Mouse (Mus musculus): ENCODE measurements around the gene Cisd3.
A peak's percentile ranks its signal among the peaks of the same experiment; 100 is the strongest.
"Not testable (repeated sequence)": the region's sequence is repeated elsewhere in the genome, so short reads cannot be mapped to it uniquely, and the experiment has no call there.

Gene Cisd3

DNA sequence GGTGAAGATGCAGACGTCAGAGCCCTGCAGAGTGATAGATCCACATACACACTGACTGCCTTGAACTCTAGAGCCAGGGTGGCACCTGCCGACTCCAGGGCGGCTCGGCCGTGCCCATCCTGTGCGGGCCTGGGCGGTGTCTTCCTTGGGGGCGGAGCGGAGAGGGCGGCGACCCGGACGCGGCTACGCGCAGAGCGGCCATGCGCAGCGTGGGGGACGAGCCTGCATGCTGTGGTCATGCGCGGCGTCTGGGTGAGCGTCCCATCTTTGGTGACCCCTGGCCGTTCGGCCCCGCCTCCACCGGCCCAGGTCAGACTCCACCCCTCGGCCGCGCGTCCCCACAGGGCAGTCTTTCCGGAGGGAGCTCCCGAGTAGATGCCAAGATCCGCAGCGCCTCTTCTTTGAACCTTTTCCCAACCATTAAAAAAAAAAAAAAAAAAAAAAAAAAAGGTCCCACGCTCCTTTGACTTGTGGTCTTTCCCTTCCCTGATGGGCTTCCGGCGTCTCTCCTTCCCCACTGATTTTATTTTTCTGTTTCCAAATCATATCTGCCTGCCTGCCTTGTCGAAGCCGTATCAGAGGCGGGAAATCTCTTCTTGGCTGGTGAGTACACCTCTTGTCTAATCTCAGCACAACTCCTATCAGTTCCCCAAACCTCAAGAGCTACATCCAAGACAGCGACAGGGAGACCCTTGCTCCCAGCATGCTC is at the start of gene Cisd3:
Gene Cisd3, plus strand, starts transcription at position 214 of the 709 bp plus-strand sequence.
- peak; percentile 92 to 95 for DNase-seq (ENCODE audit: low spot score in 2 of 2)

DNA sequence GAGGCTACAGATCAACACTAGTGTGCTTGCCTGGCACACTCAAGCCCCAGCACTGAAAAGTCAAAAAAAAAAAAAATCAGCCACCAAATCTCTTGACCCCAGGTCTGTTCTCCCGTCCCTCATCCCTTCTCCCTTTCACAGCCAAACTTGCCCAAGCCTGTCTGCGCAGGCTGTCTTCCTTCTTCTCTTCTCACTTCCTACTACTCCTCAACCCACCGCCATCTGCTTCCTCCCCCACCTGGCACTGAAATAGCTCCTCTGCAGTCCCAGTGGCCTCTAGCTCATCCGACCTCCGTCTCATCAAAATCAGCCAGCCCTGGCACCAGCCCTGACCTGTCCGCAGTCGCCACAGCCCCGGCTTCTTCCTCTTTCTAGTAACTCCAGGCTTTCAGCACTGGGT is 44.0 kb upstream of the Cisd3 start:
- DNase-seq (ENCODE audit: low spot score in 2 of 2): no peak

DNA sequence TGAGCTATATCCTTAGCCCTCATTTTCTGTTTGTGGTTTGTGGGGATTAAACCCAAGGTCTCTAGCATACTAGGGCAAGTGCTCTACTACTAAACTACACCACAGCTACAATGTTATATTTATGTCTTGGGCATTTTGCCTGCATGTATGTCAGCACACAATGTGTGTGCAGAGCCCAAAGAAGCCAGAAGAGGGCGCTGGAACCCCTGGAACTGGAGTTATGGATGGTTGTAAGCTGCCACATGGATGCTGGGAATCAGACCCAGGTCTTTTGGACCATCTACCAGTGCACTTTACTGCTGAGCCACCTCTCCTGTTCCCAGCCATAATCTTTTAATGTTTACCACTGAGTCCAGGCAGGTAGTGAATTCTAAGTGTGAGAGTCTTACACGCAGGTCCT is 42.9 kb upstream of the Cisd3 start:
- DNase-seq (ENCODE audit: low spot score in 2 of 2): no peak

DNA sequence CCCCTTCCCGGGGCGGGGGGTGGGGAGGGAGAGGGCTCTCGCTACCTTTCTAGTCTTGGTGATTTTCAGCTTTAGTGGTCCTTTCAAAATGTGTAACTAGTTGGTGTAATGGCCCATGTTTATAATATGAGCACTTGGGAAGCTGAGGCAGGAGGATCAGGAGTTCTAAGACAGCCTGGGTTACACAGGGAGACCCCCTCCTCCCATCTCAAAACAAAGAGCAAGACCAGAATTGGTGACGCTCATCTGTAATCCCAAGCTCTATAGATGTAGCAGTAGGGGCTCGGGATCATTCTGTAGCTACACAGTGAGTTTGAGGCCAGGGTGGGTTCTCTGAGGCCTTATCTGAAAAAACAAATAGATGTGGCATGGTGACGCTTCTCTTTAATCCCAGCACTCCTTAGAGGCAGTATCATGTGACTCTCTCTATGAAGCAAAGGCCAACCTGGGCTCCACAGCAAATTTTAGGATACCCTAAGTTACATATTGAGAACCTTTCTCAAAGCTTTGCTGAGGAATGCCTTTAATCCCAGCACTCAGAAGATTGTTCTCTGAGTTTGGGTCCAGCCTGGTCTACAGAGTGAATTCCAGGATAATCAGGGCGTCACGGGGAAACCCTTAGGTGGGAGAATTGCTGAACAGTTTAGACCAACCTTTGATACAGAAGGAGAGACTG is 42.1 kb upstream of the Cisd3 start:
- no peak for DNase-seq (ENCODE audit: low spot score in 2 of 2)

DNA sequence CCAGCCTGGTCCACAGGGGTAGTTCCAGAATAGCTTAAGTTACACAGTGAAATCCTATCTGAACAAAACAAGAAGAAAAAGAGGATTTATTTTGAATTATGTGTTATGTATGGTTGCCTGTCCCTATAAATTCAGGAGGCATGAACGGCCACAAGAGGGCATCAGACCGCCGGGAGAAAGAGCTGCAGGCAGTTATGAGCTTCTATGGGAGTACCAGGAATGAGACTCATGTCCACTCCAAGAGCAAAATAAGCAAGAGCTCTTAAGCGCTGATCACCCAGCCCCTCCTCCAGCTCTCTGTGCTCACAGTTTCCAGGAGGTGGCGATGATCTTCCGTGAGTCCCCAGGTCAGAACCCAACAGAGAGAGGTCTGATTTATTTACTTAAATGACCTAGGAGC is 40.8 kb upstream of the Cisd3 start:
- DNase-seq (ENCODE audit: low spot score in 2 of 2): peak in 1 of 2 experiments; percentile 39

DNA sequence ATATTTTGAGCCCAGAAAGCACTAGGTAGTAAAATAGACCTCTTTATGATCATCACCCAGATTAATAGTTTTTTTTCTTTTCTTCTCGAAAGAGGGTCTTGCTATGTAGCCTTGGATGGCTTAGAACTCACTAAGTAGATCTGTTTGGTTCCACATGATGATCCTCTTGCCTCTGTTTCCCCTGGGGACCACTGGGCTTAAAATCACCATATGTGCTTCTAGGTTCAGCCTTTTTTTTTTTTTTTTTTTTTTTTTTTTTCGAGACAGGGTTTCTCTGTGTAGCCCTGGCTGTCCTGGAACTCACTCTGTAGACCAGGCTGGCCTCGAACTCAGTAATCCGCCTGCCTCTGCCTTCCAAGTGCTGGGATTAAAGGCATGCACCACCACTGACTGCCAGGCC is 37.1 kb upstream of the Cisd3 start:
- not testable (repeated sequence) for DNase-seq (ENCODE audit: low spot score in 2 of 2)

DNA sequence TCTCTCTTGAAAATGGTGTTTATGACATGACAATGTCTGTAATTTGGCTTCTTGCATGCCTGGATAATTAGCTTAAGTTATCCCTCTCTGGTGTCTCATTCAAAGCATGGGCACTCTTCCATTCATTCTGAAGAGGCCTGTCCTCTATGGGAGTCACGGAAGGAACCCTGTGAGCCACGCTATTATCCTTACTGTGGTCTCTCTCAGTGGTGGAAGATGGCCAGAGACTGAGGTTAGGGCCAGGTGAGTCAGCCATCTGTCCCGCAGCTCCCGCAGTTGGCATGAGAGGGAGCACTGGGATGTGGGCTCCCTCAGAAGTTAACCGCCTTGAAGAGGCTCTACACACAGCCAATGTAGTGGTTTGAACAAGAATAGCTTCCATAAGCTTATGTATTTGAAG is 35.3 kb upstream of the Cisd3 start:
- no peak for DNase-seq (ENCODE audit: low spot score in 2 of 2)

DNA sequence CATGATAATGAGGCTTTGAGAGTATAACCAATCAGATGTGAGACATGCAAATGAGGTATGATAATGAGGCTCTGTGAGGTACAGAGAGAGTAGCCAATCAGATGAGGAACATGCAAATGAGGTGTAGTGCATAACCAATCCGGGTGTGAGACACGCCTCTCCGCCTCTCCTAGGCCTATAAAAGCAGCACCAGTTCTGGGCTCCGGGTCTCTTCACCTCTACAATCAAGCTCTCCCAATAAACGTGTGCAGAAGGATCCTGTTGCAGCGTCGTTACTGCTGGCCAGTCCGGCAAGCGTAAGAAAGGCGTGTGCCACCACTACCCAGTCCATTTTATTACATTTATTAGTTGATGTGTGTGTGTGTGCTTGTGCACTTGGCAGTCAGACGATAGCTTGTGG is 32.2 kb upstream of the Cisd3 start:
- DNase-seq (ENCODE audit: low spot score in 2 of 2): not testable (repeated sequence)

DNA sequence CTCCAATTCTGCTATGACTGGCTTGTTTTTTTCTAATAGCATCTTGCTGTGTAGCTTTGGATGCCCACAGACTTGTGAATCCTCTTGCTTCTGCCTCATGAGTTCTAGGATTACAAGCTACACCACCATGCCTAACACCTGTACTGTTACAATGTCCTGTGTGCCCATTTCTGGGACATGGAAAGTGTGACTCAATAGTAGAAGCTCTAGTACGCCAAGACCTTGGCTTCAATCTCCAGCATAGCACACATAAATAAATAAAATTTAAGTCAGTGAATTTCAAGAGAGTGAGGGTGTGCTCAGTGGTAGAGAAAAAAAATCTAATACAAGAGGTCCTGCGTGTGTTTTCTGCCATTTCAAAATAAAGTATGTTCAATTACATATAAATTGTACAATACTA is 31.4 kb upstream of the Cisd3 start:
- DNase-seq (ENCODE audit: low spot score in 2 of 2): no peak

DNA sequence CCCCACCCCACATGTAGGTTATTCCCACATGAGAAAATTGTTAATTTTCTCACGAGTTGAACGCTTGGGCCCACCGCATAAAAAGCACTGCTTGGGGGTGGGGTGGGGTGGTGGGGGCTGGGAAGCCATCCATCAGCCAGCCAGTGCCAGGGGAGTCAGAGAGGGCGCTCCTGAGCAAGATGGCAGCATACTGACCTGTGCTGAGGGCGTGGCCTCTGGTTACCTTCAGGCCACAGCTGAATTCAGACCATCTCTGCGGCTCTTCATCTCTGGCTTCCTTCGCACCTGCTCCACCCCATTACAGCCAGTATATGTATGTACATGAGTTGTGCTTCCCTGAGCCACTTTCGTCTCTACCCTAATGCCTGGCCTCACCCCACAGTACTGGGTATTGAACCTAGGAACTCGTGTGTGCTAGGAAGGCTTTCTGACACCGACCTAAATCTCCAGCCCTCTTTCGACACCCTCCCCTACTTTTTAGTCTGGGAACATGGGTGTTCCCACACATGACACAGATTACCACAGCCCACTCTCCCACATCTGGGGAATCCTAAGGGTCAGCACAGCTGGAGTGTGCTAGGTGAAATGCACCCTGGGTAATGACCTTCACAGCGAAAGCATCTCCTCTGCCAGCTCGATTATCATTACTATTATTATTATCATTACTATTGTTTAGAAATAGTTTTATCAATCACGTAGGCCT is 29.2 kb upstream of the Cisd3 start:
- DNase-seq (ENCODE audit: low spot score in 2 of 2): no peak

DNA sequence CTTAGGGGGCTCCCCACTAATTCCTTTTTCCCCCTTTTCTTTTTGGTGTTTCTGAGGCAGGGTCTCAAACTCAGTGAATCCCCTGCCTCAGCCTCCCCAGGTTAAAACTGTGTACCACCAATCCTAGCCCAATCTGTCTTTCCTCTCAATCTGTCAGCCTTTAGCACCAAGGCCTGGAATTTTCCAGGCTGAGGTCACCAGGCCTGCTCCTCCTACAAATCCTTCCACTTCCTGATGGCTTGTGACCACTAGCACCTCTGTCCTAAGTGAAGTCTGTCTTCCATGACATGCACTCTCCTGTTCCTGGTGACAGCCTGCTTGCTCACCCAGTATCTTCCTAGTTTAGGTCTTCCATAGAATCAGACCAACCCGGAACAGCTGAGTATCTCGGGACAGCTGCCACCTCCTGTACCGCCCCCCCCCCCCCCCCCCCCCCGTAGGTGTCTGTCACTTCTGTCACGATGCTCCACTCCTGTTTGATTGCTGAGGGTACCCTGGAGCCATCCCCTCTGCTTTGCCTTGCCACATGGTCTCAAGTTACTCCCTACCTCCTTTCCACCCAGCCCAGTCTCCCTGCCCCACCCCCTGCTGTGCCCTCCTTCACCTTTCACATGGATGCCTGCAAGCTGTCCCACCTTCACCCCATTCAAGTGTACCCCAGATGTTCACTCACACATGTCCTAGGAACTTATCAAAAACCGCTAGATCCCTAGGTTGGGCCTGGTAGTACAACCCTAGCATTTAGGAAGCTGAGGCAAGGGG is 28.3 kb upstream of the Cisd3 start:
- DNase-seq (ENCODE audit: low spot score in 2 of 2): no peak

DNA sequence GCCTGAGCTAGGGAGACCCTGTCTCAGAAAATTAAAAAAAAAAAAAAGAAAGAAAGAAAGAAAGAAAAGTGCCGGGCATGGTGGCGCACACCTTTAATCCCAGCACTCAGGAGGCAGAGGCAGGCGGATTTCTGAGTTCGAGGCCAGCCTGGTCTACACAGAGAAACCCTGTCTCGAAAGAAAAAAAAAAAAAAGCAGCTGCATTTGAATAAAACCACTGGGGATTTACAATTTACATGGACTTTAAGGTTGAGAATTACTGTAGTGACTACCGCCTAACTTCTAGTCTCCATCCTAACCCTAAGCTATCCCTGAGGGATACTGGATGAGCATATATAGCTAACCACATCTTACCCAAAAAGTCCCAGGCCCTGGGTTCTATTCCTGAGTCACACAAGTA is 27.7 kb upstream of the Cisd3 start:
- not testable (repeated sequence) for DNase-seq (ENCODE audit: low spot score in 2 of 2)

DNA sequence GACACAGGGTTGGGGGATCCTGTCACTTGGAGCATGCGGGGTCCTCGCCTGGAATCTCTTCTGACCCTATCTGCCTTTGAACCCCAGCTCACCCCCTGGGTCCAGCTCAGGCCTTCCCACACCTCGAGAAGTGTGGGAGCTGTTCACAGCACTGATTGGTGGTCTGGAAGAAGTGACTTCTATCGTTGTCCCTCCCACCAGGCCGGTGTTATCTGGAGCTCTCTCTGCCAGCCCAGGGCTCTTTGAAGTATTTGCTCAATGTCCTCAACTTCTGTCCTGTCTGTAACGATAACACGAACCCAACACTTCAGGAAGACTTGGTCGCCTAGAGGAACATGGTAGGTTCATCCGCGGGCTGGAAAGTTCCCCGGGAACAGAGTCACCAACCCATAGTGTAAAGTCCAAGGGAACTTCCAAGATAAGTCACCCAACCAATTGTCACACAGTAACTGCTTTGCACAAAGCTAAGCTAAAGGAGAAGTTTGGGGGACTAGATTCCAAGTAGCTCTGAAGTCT is 26.8 kb upstream of the Cisd3 start:
- no peak for DNase-seq (ENCODE audit: low spot score in 2 of 2)

DNA sequence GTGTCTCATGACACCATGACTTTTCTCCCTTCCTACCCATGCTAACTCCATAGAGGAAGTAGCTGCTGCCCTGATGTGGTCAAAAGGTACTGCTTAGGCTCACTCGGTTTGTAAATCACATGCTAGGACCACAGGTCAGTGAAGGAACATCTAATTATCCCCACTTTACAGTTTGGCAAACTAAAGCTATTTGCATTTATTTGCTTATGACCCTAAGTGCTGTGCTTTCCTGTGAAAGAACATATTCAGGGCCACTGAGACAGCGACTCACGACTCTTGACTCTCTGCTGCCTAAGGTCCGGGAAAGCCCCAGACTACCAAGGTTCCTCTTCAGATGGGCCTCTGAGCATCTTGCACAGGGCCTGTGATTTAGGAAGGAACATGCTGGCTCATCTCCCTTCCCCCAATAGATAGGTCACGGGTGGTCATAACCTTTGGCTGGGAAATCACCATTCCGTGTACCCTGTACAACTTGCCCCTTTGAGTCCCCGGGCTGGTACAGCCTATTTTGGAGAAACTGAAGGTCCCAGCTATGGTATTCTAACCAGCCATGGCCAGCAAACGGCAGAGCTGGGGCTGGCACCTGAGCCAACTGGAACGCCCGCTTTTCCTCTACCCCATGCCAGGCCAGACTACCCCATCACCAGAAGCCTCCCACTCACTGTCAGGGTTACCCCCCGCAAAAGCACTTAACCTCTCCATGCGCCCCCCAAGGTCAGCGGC is 26.2 kb upstream of the Cisd3 start:
- peak in 1 of 2 experiments; percentile 34 for DNase-seq (ENCODE audit: low spot score in 2 of 2)

DNA sequence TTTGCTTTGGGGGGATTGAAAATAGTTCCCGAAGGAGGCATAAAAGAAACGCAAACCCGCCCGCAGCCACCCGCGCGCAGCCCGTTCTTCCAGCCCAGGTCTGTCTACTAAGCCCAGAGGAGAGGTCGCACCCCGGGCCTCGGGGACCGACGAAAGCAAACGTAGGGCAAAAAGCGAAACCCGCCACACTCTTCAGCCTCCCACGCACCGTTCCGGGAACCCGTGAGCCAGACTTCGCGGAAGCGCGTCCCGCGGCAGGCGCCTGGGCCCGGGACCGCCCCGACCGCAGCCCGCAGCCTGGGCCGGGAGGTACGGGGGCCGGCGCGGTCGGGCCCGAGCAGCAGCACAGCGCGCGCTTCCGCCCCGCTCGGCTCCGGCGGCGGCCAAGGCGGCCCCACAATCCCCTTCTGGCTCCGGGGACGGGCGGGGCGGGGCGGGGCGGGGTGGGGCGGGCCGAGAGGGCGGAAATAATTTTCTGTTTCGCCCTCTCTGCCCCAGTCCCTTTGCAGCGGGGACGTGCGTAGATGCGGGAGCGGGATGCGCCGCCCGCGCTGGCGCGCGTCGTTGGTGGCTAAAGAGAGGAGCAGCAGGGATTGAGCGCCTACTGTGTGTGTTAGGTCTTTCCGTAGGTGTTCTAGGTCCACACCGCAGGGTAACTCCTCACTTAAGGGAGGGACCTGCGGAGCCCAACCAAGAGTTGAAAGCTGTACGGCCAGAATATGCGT is 25.5 kb upstream of the Cisd3 start:
- DNase-seq (ENCODE audit: low spot score in 2 of 2): peak; percentile 62 to 75

DNA sequence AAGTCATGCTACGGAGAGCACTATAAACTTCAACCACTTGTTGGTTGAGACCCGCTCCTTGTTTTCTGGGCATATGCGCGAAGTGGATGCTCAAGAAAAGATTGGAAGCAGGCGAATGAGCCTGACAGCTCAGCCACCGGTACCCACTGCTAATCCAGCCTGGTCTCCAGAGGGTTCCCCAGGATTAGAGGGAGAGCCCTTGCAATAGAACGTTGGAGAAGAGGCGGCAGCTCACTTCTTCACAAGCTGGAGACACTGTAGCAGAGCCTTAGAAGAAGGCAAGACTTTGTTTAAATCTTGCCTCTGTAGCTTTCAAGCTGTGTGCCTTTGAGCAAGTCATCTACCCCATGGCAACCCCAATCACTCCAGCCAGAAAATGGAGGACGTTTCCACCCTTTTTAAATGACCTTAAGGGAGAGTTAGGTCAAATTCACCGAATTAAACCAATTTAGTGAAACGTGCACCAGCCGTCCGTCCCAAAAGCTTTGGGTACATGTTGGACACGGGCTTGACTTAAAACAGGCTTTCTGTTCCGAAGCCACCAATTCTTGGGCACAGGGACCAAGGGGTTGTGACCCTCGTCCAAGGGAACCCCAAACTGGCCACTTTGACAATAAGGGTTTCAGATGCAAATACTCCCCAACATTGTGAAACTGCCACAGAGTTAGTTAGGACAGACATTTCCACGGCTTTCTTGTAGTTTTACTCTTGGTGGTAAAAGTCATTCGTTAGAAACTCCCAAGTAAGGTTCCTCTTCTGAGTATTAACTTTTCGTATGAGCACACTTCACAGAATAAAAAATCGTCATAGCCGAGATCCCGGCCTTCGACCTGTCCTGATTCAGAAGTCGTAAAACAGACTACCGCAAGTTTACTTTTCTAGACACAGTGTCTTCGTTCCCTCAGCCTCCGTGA is 24.6 kb upstream of the Cisd3 start:
- no peak for DNase-seq (ENCODE audit: low spot score in 2 of 2)

DNA sequence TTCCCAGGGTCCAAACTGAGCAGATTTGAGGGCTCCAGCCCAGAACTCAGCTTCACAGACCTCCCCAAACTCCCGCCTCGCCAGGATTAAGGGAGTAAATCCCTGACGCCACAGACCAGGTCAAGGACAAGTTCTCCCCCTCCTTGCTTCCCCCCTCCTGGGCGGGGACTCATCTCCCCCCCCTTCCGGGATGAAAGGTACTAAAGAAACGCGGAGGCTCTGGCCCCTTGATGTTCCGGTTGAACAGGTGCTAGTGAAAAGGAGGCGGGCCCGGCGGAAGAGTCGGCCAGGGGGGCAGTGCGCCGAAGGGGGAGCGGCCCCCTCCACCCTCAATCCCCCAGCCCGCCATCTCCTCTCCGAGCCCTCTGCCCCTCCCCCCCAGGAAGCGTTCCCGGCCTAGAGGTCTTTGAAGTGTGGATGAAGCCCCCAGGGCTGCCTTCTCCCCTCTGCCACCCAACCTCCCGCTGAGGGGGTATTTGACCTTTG is 23.9 kb upstream of the Cisd3 start:
- DNase-seq (ENCODE audit: low spot score in 2 of 2): peak; percentile 76 to 78

DNA sequence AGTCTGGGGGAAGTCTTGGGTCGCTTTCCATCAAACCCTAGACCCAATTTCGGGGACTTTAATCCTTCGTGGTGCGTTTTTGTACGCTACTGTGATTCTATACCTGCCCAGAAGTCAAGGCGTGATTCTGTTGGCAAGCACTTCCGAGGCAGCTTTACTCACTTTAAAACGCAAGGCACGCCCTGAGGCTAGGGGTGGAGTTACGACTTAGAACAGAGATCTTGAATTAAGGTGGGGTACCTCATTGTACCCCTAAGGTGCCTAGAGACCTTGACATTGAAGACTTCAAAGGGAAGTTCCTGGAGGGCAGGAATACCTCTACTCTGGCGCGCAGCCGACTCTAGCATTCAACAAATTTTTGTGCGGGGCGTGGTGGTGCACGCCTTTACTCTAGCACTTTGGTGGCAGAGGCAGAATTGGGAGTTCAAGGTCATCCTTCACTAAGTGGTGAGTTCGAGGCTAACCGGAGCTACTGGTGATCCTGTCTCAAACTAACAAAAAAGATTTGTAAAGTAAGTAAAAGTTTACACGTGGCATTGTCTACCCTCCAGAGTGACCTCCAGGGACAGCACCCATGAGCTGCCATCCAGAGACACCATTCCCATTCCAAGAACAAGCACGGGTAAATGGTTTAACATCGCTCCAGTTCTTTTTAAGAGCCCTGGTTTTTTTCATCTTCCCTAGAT is 23.3 kb upstream of the Cisd3 start:
- peak in 1 of 2 experiments; percentile 59 for DNase-seq (ENCODE audit: low spot score in 2 of 2)

Measured in urinary bladder, adult 18-20 months (tissue).